ENCODE assay signal across 9 mouse cellular contexts in genomic region chr17:70746379-70747079, GRCm38 (mm10).
DNase-seq lines count a peak whose midpoint lies in the region; ATAC-seq and TF ChIP-seq lines count a peak whose summit lies in the region.
"Had no signal": no experiment of that assay in that cellular context is flagged by ENCODE, and none has a peak within 500 bp of the region (broad histone marks: within the 10 kb centered on the region; RNA-seq: fewer than 3 reads in every experiment).

No protein-coding gene starts in this region.

- TF ChIP-seq CTCF in liver, postnatal 0 days (IDR thresholded peaks at IDR 0.05; ENCODE audit: low read depth): peak; percentile 51
- TF ChIP-seq CTCF in thymus, adult 2 months (IDR thresholded peaks at IDR 0.05; ENCODE audit: borderline replicate concordance, control insufficient read depth, extremely low read depth, insufficient read depth, low read length, poor library complexity): no peak

- TF ChIP-seq POLR2A in thymus, adult 2 months (IDR thresholded peaks at IDR 0.05; ENCODE audit: control insufficient read depth, extremely low read depth, insufficient read depth, low read length, poor library complexity): no peak

- no peak overlapping the region for H3K4me2 ChIP-seq in liver, postnatal 0 days (ENCODE audit: low read depth, low read length)
- H3K4me2 ChIP-seq in liver, embryonic 11.5 days: no peak overlapping the region
- H3K4me2 ChIP-seq in intestine, embryonic 16.5 days (ENCODE audit: low read depth, low read length): no peak overlapping the region; the same call in 1 of the 2 replicates

- no peak for TF ChIP-seq EP300 in liver, postnatal 0 days (IDR thresholded peaks at IDR 0.05; ENCODE audit: low read depth)

- no peaks in the 10 kb centered on the region for H3K9me3 ChIP-seq in liver, postnatal 0 days (ENCODE audit: low read length)
- no peaks in the 10 kb centered on the region for H3K9me3 ChIP-seq in liver, embryonic 11.5 days (ENCODE audit: control insufficient read depth, low read length)
- no peaks in the 10 kb centered on the region for H3K9me3 ChIP-seq in intestine, embryonic 16.5 days (ENCODE audit: control insufficient read depth, low read length)
- H3K9me3 ChIP-seq: limb, embryonic 13.5 days had no signal

- H3K27me3 ChIP-seq in liver, postnatal 0 days (ENCODE audit: insufficient read depth, low read length): 0 out of 2 replicates have a peak, but pooled peaks cover 4% of the 10 kb centered on the region
- H3K27me3 ChIP-seq in liver, embryonic 11.5 days (replicated peaks; ENCODE audit: control insufficient read depth, insufficient read depth, low read length): peaks cover 30% of the 10 kb centered on the region
- H3K27me3 ChIP-seq in intestine, embryonic 16.5 days (replicated peaks; ENCODE audit: control insufficient read depth, insufficient read depth, low read length): no peaks in the 10 kb centered on the region
- no peaks in the 10 kb centered on the region; the same call in 1 of the 2 replicates for H3K27me3 ChIP-seq in thymus, adult 2 months (ENCODE audit: control insufficient read depth, insufficient read depth, low read length)
- H3K27me3 ChIP-seq: limb, embryonic 13.5 days had no signal

- H3K27ac ChIP-seq in liver, postnatal 0 days (ENCODE audit: low read depth): no peak overlapping the region
- no peak overlapping the region for H3K27ac ChIP-seq in liver, embryonic 11.5 days (ENCODE audit: low read depth, low read length)
- no peak overlapping the region for H3K27ac ChIP-seq in intestine, embryonic 16.5 days (ENCODE audit: low read length)
- no peak overlapping the region for H3K27ac ChIP-seq in thymus, adult 2 months (ENCODE audit: control insufficient read depth, insufficient read depth, low read length)

- H3K9ac ChIP-seq in liver, postnatal 0 days (replicated peaks): no peak overlapping the region
- no peak overlapping the region for H3K9ac ChIP-seq in liver, embryonic 11.5 days (ENCODE audit: low read depth, low read length)
- H3K9ac ChIP-seq in intestine, embryonic 16.5 days (ENCODE audit: low read depth, low read length): no peak overlapping the region

- no peak overlapping the region for H3K4me3 ChIP-seq in liver, postnatal 0 days (ENCODE audit: low read depth, low read length)
- no peak overlapping the region for H3K4me3 ChIP-seq in liver, embryonic 11.5 days (ENCODE audit: low read depth, low read length)
- no peak overlapping the region for H3K4me3 ChIP-seq in intestine, embryonic 16.5 days (ENCODE audit: low read length)
- H3K4me3 ChIP-seq in thymus, adult 2 months (ENCODE audit: control insufficient read depth, insufficient read depth, low read length): no peak overlapping the region

- H3K36me3 ChIP-seq in liver, postnatal 0 days (replicated peaks; ENCODE audit: insufficient read depth, low read length): no peaks in the 10 kb centered on the region
- H3K36me3 ChIP-seq in liver, embryonic 11.5 days (ENCODE audit: control insufficient read depth, insufficient read depth, low read length): no peaks in the 10 kb centered on the region
- H3K36me3 ChIP-seq in intestine, embryonic 16.5 days (ENCODE audit: control insufficient read depth, insufficient read depth, low read length): no peaks in the 10 kb centered on the region
- H3K36me3 ChIP-seq in thymus, adult 2 months (ENCODE audit: control insufficient read depth, insufficient read depth, low read length): no peaks in the 10 kb centered on the region
- H3K36me3 ChIP-seq: limb, embryonic 13.5 days had no signal

- H3K4me1 ChIP-seq in liver, postnatal 0 days (ENCODE audit: insufficient read depth): peaks cover 16% of the 10 kb centered on the region
- peaks cover 2% of the 10 kb centered on the region; the same call in 1 of the 2 replicates for H3K4me1 ChIP-seq in liver, embryonic 11.5 days (replicated peaks; ENCODE audit: control insufficient read depth, insufficient read depth, low read length)
- peaks cover 22% of the 10 kb centered on the region for H3K4me1 ChIP-seq in intestine, embryonic 16.5 days (ENCODE audit: control insufficient read depth, insufficient read depth, low read length)
- H3K4me1 ChIP-seq in thymus, adult 2 months (replicated peaks; ENCODE audit: control insufficient read depth, insufficient read depth, low read length): peaks cover 13% of the 10 kb centered on the region

- DNase-seq in liver, postnatal 0 days: no peak
- DNase-seq in liver, embryonic 11.5 days (ENCODE audit: low spot score): no peak
- DNase-seq in NIH3T3 (ENCODE audit: low read depth): peak; percentile 92
- no peak for DNase-seq in spleen, adult 18-20 months
- no peak for DNase-seq in layer of hippocampus, postnatal 14 days (ENCODE audit: low spot score in 2 of 2)
- DNase-seq in thymus, adult 2 months: no peak

- peak; percentile 90 for ATAC-seq in liver, postnatal 0 days
- ATAC-seq in liver, embryonic 11.5 days (replicated peaks; ENCODE audit: low FRiP score): no peak
- peak; percentile 52 for ATAC-seq in intestine, embryonic 16.5 days
- peak; percentile 51 for ATAC-seq in monocyte, adult 5-6 weeks (replicated peaks; ENCODE audit: insufficient number of reproducible peaks, low FRiP score, low TSS enrichment, poor library complexity, severe bottlenecking)

- WGBS in liver, postnatal 0 days (ENCODE audit: insufficient replicate concordance): 28% methylated on average over 9 of the region's 9 CpGs
- WGBS in liver, embryonic 11.5 days: 46% methylated on average over 9 of the region's 9 CpGs
- 37% methylated on average over 9 of the region's 9 CpGs for WGBS in intestine, embryonic 16.5 days
- WGBS in thymus, adult 2 months: 17% methylated on average over 9 of the region's 9 CpGs
